Mouse (Mus musculus): ENCODE measurements at regions not wholly inside any gene's neighbourhood (a gene's known extent, or its start where the extent isn't known, plus 50 kb on each side); places are given as distances from the start of the nearest gene placed in this dataset.

DNA sequence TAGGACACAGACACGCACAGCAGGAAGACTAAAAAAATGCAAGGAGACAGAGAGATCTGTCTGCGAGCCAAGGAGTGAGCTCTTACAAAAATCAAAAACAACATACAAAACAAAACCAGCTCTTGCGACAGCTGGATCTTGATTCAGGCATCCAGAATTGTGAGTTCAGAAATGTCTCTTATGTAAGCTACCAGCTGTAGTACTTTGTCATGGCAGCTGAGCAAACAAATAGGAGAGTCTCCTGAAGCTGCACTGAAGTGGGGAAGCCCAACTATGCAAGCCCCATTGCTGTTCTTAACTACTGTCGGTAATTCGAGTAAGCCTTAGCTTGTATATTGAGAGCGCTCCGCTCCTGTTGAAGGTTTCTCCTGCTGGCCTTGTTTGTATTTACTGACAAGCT lies 856.8 kb upstream of the Car8 start:
- TF ChIP-seq POLR2A (IDR thresholded peaks at IDR 0.05; ENCODE audit: borderline replicate concordance, control insufficient read depth, low read depth, low read length) (no peak), CTCF (IDR thresholded peaks at IDR 0.05; ENCODE audit: control insufficient read depth, insufficient read depth, low read length) (no peak)
